Mouse (Mus musculus): ENCODE measurements around the gene Ttc25. TPM values are rescaled to one million over a fixed set of nuclear protein-coding genes. Genes with fewer than 3 reads are reported as not detected.
"Not testable (repeated sequence)": the region's sequence is repeated elsewhere in the genome, so short reads cannot be mapped to it uniquely, and the experiment has no call there.

The Ttc25 gene
- polyA plus RNA-seq, 1 experiment from 2014 or later = 0.08 TPM

GRCm38 (mm10) chr11:100571202-100571567, 25.8 kb downstream of the Ttc25 start:
- ATAC-seq (ENCODE audit: low read depth) (no peak), DNase-seq (no peak)
- Histone ChIP-seq H3K4me2 (peak overlapping the region; percentile 48), H3K9ac (0 out of 2 replicates have a peak overlapping the region, but pooled peaks have one; percentile 3), H3K4me3 (replicated peaks) (peak overlapping the region; percentile 23; the same call in 1 of the 2 replicates), H3K4me1 (replicated peaks) (peaks cover 30% of the 10 kb centered on the region), H3K36me3 (no peaks in the 10 kb centered on the region), H3K9me3 (replicated peaks) (no peaks in the 10 kb centered on the region), H3K27me3 (peaks cover 12% of the 10 kb centered on the region), H3K27ac (no peak overlapping the region)
- WGBS (ENCODE audit: insufficient replicate concordance) = 14% methylated on average over 16 of the region's 16 CpGs

- Histone ChIP-seq H3K36me3 (peaks cover 6% of the 10 kb centered on the region), H3K27me3 (peaks cover 12% of the 10 kb centered on the region), H3K4me2 (peak overlapping the region; percentile 87), H3K4me1 (replicated peaks) (peaks cover 33% of the 10 kb centered on the region), H3K9me3 (replicated peaks) (no peaks in the 10 kb centered on the region), H3K27ac (peak overlapping the region; percentile 71; the same call in 1 of the 2 replicates), H3K4me3 (replicated peaks) (peak overlapping the region; percentile 72), H3K9ac (peak overlapping the region; percentile 73)
- WGBS (ENCODE audit: insufficient replicate concordance) = 46% methylated on average over 3 of the region's 3 CpGs
- no peak for ATAC-seq (ENCODE audit: low read depth)
- no peak for DNase-seq
Observed at GRCm38 (mm10) chr11:100574188-100574587, 28.8 kb downstream of the Ttc25 start.

- under 1% methylated on average over 47 of the region's 47 CpGs for WGBS (ENCODE audit: insufficient replicate concordance)
- H3K36me3 ChIP-seq = peaks cover 13% of the 10 kb centered on the region
Observed at GRCm38 (mm10) chr11:100574708-100575483, 29.5 kb downstream of the Ttc25 start, which contains the start of gene Cnp. Cnp (plus strand) TSS chr11:100574904.

GRCm38 (mm10) chr11:100575484-100575855, 30.1 kb downstream of the Ttc25 start:
- peak overlapping the region; percentile 73 for H3K9ac ChIP-seq
- peak overlapping the region; percentile 87 for H3K4me2 ChIP-seq
- H3K27me3 ChIP-seq = peaks cover 12% of the 10 kb centered on the region
- H3K4me3 ChIP-seq (replicated peaks) = peak overlapping the region; percentile 72
- H3K27ac ChIP-seq = peak overlapping the region; percentile 71
- DNase-seq (no peak), ATAC-seq (ENCODE audit: low read depth) (peak; percentile 47; the same call in 1 of the 2 replicates)
- WGBS (ENCODE audit: insufficient replicate concordance) = 11% methylated on average over 2 of the region's 2 CpGs
- H3K9me3 ChIP-seq (replicated peaks) = no peaks in the 10 kb centered on the region
- H3K36me3 ChIP-seq = peaks cover 16% of the 10 kb centered on the region
- H3K4me1 ChIP-seq (replicated peaks) = peaks cover 33% of the 10 kb centered on the region

More at GRCm38 (mm10) chr11:100574708-100575483, 29.5 kb downstream of the Ttc25 start, which contains the start of gene Cnp:
- Histone ChIP-seq H3K4me1 (replicated peaks) (peaks cover 33% of the 10 kb centered on the region), H3K9ac (peak within 1 kb of the TSS; percentile 73), H3K4me3 (replicated peaks) (peak within 1 kb of the TSS; percentile 72), H3K27ac (peak within 1 kb of the TSS; percentile 71), H3K27me3 (peaks cover 12% of the 10 kb centered on the region), H3K9me3 (replicated peaks) (no peaks in the 10 kb centered on the region), H3K4me2 (peak within 1 kb of the TSS; percentile 87)
- DNase-seq (peak; percentile 66), ATAC-seq (ENCODE audit: low read depth) (peak; percentile 73)

- no peak overlapping the region for H3K4me3 ChIP-seq (replicated peaks)
- no peak overlapping the region; the same call in 1 of the 2 replicates for H3K27ac ChIP-seq
- H3K36me3 ChIP-seq = peaks cover 24% of the 10 kb centered on the region
- no peaks in the 10 kb centered on the region for H3K9me3 ChIP-seq (replicated peaks)
- ATAC-seq (ENCODE audit: low read depth) = no peak
- WGBS (ENCODE audit: insufficient replicate concordance) = 67% methylated on average over 21 of the region's 21 CpGs
- no peak overlapping the region for H3K9ac ChIP-seq
- no peak for DNase-seq
- H3K4me2 ChIP-seq = peak overlapping the region; percentile 87; the same call in 1 of the 2 replicates
- H3K27me3 ChIP-seq = peaks cover 6% of the 10 kb centered on the region
- peaks cover 25% of the 10 kb centered on the region for H3K4me1 ChIP-seq (replicated peaks)
Observed at GRCm38 (mm10) chr11:100576256-100576655, 30.8 kb downstream of the Ttc25 start.

GRCm38 (mm10) chr11:100577852-100578599, 32.6 kb downstream of the Ttc25 start:
- no peaks in the 10 kb centered on the region for H3K9me3 ChIP-seq (replicated peaks)
- DNase-seq = no peak
- no peak overlapping the region for H3K27ac ChIP-seq
- no peak overlapping the region for H3K4me3 ChIP-seq (replicated peaks)
- WGBS (ENCODE audit: insufficient replicate concordance) = 65% methylated on average over 8 of the region's 8 CpGs
- peaks cover 22% of the 10 kb centered on the region for H3K4me1 ChIP-seq (replicated peaks)
- H3K4me2 ChIP-seq = no peak overlapping the region
- H3K27me3 ChIP-seq = no peaks in the 10 kb centered on the region
- no peak for ATAC-seq (ENCODE audit: low read depth)
- H3K9ac ChIP-seq = no peak overlapping the region
- H3K36me3 ChIP-seq = peaks cover 42% of the 10 kb centered on the region

GRCm38 (mm10) chr11:100579116-100579799, 33.9 kb downstream of the Ttc25 start:
- DNase-seq (no peak), ATAC-seq (ENCODE audit: low read depth) (no peak)
- H3K27me3 ChIP-seq = no peaks in the 10 kb centered on the region
- H3K9ac ChIP-seq = no peak overlapping the region
- H3K4me2 ChIP-seq = no peak overlapping the region
- no peak overlapping the region for H3K27ac ChIP-seq
- peaks cover 54% of the 10 kb centered on the region for H3K36me3 ChIP-seq
- no peak overlapping the region for H3K4me3 ChIP-seq (replicated peaks)
- WGBS (ENCODE audit: insufficient replicate concordance) = 87% methylated on average over 9 of the region's 9 CpGs
- peaks cover 22% of the 10 kb centered on the region for H3K4me1 ChIP-seq (replicated peaks)
- H3K9me3 ChIP-seq (replicated peaks) = no peaks in the 10 kb centered on the region

GRCm38 (mm10) chr11:100580275-100580674, 34.9 kb downstream of the Ttc25 start:
- H3K4me1 ChIP-seq (replicated peaks) = peaks cover 14% of the 10 kb centered on the region
- no peak overlapping the region for H3K4me2 ChIP-seq
- no peak for DNase-seq
- H3K9me3 ChIP-seq (replicated peaks) = no peaks in the 10 kb centered on the region
- H3K27me3 ChIP-seq = no peaks in the 10 kb centered on the region
- no peak overlapping the region for H3K4me3 ChIP-seq (replicated peaks)
- H3K36me3 ChIP-seq = peaks cover 64% of the 10 kb centered on the region
- H3K9ac ChIP-seq = no peak overlapping the region
- no peak for ATAC-seq (ENCODE audit: low read depth)
- H3K27ac ChIP-seq = no peak overlapping the region
- WGBS (ENCODE audit: insufficient replicate concordance) = 80% methylated on average over 13 of the region's 13 CpGs

GRCm38 (mm10) chr11:100581756-100582155, 36.3 kb downstream of the Ttc25 start:
- H3K4me2 ChIP-seq = no peak overlapping the region
- no peak for ATAC-seq (ENCODE audit: low read depth)
- no peak overlapping the region for H3K9ac ChIP-seq
- H3K36me3 ChIP-seq = peaks cover 79% of the 10 kb centered on the region
- H3K4me1 ChIP-seq (replicated peaks) = no peaks in the 10 kb centered on the region
- H3K27me3 ChIP-seq = no peaks in the 10 kb centered on the region
- no peak overlapping the region for H3K27ac ChIP-seq
- DNase-seq = no peak
- 69% methylated on average over 4 of the region's 4 CpGs for WGBS (ENCODE audit: insufficient replicate concordance)
- H3K4me3 ChIP-seq (replicated peaks) = no peak overlapping the region
- no peaks in the 10 kb centered on the region for H3K9me3 ChIP-seq (replicated peaks)

GRCm38 (mm10) chr11:100582413-100582812, 37.0 kb downstream of the Ttc25 start:
- not testable (repeated sequence) for DNase-seq; ATAC-seq (ENCODE audit: low read depth); H3K27me3 ChIP-seq; H3K4me2 ChIP-seq; H3K4me1 ChIP-seq (replicated peaks); H3K4me3 ChIP-seq (replicated peaks); H3K9me3 ChIP-seq (replicated peaks); H3K9ac ChIP-seq; H3K27ac ChIP-seq
- H3K36me3 ChIP-seq = peaks cover 86% of the 10 kb centered on the region
- 94% methylated on average over 1 of the region's 1 CpGs for WGBS (ENCODE audit: insufficient replicate concordance)

GRCm38 (mm10) chr11:100582836-100583235, 37.4 kb downstream of the Ttc25 start:
- Histone ChIP-seq H3K36me3 (peaks cover 90% of the 10 kb centered on the region), H3K9ac (no peak overlapping the region), H3K4me2 (no peak overlapping the region), H3K9me3 (replicated peaks) (no peaks in the 10 kb centered on the region), H3K27ac (no peak overlapping the region), H3K4me3 (replicated peaks) (no peak overlapping the region), H3K4me1 (replicated peaks) (no peaks in the 10 kb centered on the region), H3K27me3 (no peaks in the 10 kb centered on the region)
- ATAC-seq (ENCODE audit: low read depth) (no peak), DNase-seq (no peak)
- 87% methylated on average over 2 of the region's 2 CpGs for WGBS (ENCODE audit: insufficient replicate concordance)
